ENCODE assay signal across 10 mouse cellular contexts in the genomic region with DNA sequence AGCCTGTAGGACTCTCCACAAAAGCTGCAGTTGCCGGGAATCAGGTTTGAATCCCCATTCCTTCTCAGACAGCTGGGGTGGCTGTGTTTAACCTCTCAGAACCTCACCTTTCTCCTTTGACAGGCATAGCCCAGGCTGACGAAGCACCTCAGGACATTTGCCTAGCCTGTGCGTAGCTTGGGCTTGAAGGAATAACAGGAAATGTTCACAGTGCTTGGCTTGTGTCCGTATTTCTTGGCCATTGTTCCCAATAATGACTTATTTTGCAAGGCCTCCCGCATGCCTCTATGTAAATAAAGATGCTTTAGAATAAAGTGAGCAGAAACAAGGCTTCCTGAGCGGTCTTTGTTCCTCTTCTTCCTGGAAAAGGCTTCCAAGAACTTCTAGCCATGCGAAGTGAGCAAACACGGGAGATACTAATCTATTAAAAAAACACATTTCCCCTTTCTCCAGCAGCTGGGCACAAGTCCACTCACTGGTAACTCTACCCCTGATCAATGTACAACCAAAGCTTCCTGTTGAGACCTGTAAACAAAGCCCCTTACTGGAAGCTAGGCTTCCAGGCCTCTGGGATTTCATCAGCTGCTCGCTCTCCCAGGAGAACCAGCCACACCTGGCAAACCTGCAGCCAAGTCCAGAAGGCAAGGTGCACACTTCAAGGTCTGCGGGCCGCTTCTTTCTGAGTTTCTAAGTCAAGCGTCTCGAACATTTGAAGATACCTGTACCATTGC. TPM values are rescaled to one million over a fixed set of nuclear protein-coding genes. Genes with fewer than 3 reads are reported as not detected.
DNase-seq lines count a peak whose midpoint lies in the region; ATAC-seq and TF ChIP-seq lines count a peak whose summit lies in the region.
"Had no signal": no experiment of that assay in that cellular context is flagged by ENCODE, and none has a peak within 500 bp of the region (broad histone marks: within the 10 kb centered on the region; RNA-seq: fewer than 3 reads in every experiment).

No protein-coding gene starts in this region.

- TF ChIP-seq POLR2A in thymus, adult 2 months (IDR thresholded peaks at IDR 0.05; ENCODE audit: control insufficient read depth, extremely low read depth, insufficient read depth, low read length, poor library complexity), result no peak

- no peak for TF ChIP-seq CTCF in thymus, adult 2 months (IDR thresholded peaks at IDR 0.05; ENCODE audit: borderline replicate concordance, control insufficient read depth, extremely low read depth, insufficient read depth, low read length, poor library complexity)

- no peaks in the 10 kb centered on the region for H3K27me3 ChIP-seq in thymus, adult 2 months (ENCODE audit: control insufficient read depth, insufficient read depth, low read length)
- H3K27me3 ChIP-seq in liver, embryonic 12.5 days (replicated peaks), result no peaks in the 10 kb centered on the region

- no peak for DNase-seq in thymus, adult 2 months
- no peak for DNase-seq in thymus, adult 18-20 months
- peak; percentile 70 for DNase-seq in kidney, adult 11 months
- no peak for DNase-seq in ovary, postnatal 36 days (ENCODE audit: low spot score)
- DNase-seq in frontal cortex, postnatal 25 days (ENCODE audit: low spot score in 2 of 2), result no peak
- no peak for DNase-seq in adrenal gland, postnatal 4 days (ENCODE audit: low spot score in 2 of 2)
- DNase-seq in left cerebral cortex, postnatal 10 days (ENCODE audit: extremely low spot score in 1 of 2, low spot score in 2 of 2), result no peak
- DNase-seq: left cerebral cortex, postnatal 4 days; right cerebral cortex, adult 18-20 months had no signal

- no peaks in the 10 kb centered on the region for H3K36me3 ChIP-seq in thymus, adult 2 months (ENCODE audit: control insufficient read depth, insufficient read depth, low read length)
- no peaks in the 10 kb centered on the region for H3K36me3 ChIP-seq in liver, embryonic 12.5 days

- H3K27ac ChIP-seq in thymus, adult 2 months (ENCODE audit: control insufficient read depth, insufficient read depth, low read length), result peak overlapping the region; percentile 72
- H3K27ac ChIP-seq in liver, embryonic 12.5 days, result peak overlapping the region; percentile 69

- intact Hi-C loops in left cerebral cortex, postnatal 10 days (cut with DNase I), result no loop called here

- no peaks in the 10 kb centered on the region for H3K9me3 ChIP-seq in liver, embryonic 12.5 days (replicated peaks)

- H3K4me1 ChIP-seq in thymus, adult 2 months (replicated peaks; ENCODE audit: control insufficient read depth, insufficient read depth, low read length), result peaks cover 49% of the 10 kb centered on the region
- peaks cover 14% of the 10 kb centered on the region; the same call in 1 of the 2 replicates for H3K4me1 ChIP-seq in liver, embryonic 12.5 days

- H3K4me3 ChIP-seq in thymus, adult 2 months (ENCODE audit: control insufficient read depth, insufficient read depth, low read length), result no peak overlapping the region
- H3K4me3 ChIP-seq in liver, embryonic 12.5 days, result no peak overlapping the region

- ATAC-seq in liver, embryonic 12.5 days, result no peak

- 62% methylated on average over 13 of the region's 13 CpGs for WGBS in thymus, adult 2 months
- 58% methylated on average over 13 of the region's 13 CpGs for WGBS in liver, embryonic 12.5 days (ENCODE audit: insufficient replicate concordance)

- H3K4me2 ChIP-seq in liver, embryonic 12.5 days, result peak overlapping the region; percentile 17; the same call in 1 of the 2 replicates

- no peak overlapping the region for H3K9ac ChIP-seq in liver, embryonic 12.5 days

RNA-seq across cellular contexts. Expression of a gene that starts 21.4 kb away (rescaled TPM):
- 113 and 118 TPM in 2 replicates for polyA plus RNA-seq in thymus, adult 2 months (2012; rRNA removed)
- 108 and 112 TPM in 2 replicates for polyA plus RNA-seq in liver, embryonic 12.5 days (2016; fragmentation: Nextera tagmentation; extraction: Ambion mirVana)
- total RNA-seq in adrenal gland, postnatal 4 days (2021), result 100 to 1,000 TPM; 129 to 137 TPM
- 10 to 100 TPM; 68.5 to 76.6 TPM for total RNA-seq in left cerebral cortex, postnatal 10 days (2021)

RNA-seq across cellular contexts. Expression of a gene that starts 42.9 kb away (rescaled TPM):
- polyA plus RNA-seq in thymus, adult 2 months (2012; rRNA removed), result 12.2 and 13.9 TPM in 2 replicates
- polyA plus RNA-seq in liver, embryonic 12.5 days (2016; fragmentation: Nextera tagmentation; extraction: Ambion mirVana), result 17.3 and 19.1 TPM in 2 replicates
- total RNA-seq in adrenal gland, postnatal 4 days (2021), result 10 to 100 TPM; 24.2 to 25.0 TPM
- total RNA-seq in left cerebral cortex, postnatal 10 days (2021), result 10 to 100 TPM in 1 of 2 experiments, 1 to 10 TPM in 1; 9.1 to 10.3 TPM

RNA-seq across cellular contexts. Expression of a gene that starts 54.4 kb away (rescaled TPM):
- polyA plus RNA-seq in thymus, adult 2 months (2012; rRNA removed), result 17.3 and 22.4 TPM in 2 replicates
- 5.0 and 5.4 TPM in 2 replicates for polyA plus RNA-seq in liver, embryonic 12.5 days (2016; fragmentation: Nextera tagmentation; extraction: Ambion mirVana)
- 10 to 100 TPM; 44.3 to 44.6 TPM for total RNA-seq in adrenal gland, postnatal 4 days (2021)
- total RNA-seq in left cerebral cortex, postnatal 10 days (2021), result 10 to 100 TPM; 22.0 to 25.1 TPM
